Mouse (Mus musculus): ENCODE measurements around the gene Bcl2. TPM values are rescaled to one million over a fixed set of nuclear protein-coding genes. Genes with fewer than 3 reads are reported as not detected.
"Not testable (repeated sequence)": the region's sequence is repeated elsewhere in the genome, so short reads cannot be mapped to it uniquely, and the experiment has no call there.

The Bcl2 gene
- polyA plus RNA-seq, 1 experiment from 2014 or later: 10.4 TPM

DNA sequence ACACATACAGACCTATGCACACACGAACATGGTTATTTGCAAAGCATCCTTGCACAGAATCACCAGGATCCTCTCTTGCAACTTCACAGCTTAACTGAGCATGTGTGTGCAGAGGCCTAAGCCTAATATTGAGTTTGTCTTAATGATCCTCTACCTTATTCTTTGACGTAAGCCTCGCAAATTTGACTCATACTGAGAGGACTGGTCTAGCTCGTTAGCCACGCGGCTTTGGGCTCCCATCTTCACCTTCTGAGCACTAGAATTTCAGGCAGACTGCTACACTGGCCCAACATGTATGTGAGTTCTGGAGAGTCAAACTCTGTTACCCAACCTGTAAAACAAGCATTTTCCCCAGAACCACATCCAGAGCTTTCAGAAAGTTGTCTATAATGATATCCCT, 28.9 kb upstream of the Bcl2 start:
- no peaks in the 10 kb centered on the region for H3K4me1 ChIP-seq (ENCODE audit: control insufficient read depth, insufficient read depth, low read length)
- no peaks in the 10 kb centered on the region for H3K9me3 ChIP-seq (replicated peaks; ENCODE audit: control insufficient read depth, low read length)
- no peak overlapping the region for H3K4me2 ChIP-seq (ENCODE audit: low read depth, low read length)
- H3K27ac ChIP-seq (ENCODE audit: low read length): no peak overlapping the region
- H3K4me3 ChIP-seq (ENCODE audit: low read length): no peak overlapping the region
- no peak overlapping the region for H3K9ac ChIP-seq (ENCODE audit: low read length)
- peaks cover 19% of the 10 kb centered on the region for H3K36me3 ChIP-seq (ENCODE audit: control insufficient read depth, insufficient read depth)
- WGBS: 91% methylated on average over 6 of the region's 6 CpGs
- no peaks in the 10 kb centered on the region for H3K27me3 ChIP-seq (ENCODE audit: control insufficient read depth, insufficient read depth, low read length)
- no peak for ATAC-seq (replicated peaks; ENCODE audit: extremely low read depth, insufficient read depth, low FRiP score)

- Histone ChIP-seq H3K36me3 (ENCODE audit: control insufficient read depth, insufficient read depth) (peaks cover 20% of the 10 kb centered on the region; the same call in 1 of the 2 replicates), H3K4me2 (ENCODE audit: low read depth, low read length) (no peak overlapping the region), H3K27ac (ENCODE audit: low read length) (no peak overlapping the region), H3K27me3 (ENCODE audit: control insufficient read depth, insufficient read depth, low read length) (no peaks in the 10 kb centered on the region), H3K4me3 (ENCODE audit: low read length) (no peak overlapping the region), H3K9ac (ENCODE audit: low read length) (no peak overlapping the region), H3K4me1 (ENCODE audit: control insufficient read depth, insufficient read depth, low read length) (no peaks in the 10 kb centered on the region), H3K9me3 (replicated peaks; ENCODE audit: control insufficient read depth, low read length) (no peaks in the 10 kb centered on the region)
- no peak for ATAC-seq (replicated peaks; ENCODE audit: extremely low read depth, insufficient read depth, low FRiP score)
- 96% methylated on average over 4 of the region's 4 CpGs for WGBS
Observed at GRCm38 (mm10) chr1:106740735-106741134, 26.7 kb upstream of the Bcl2 start.

GRCm38 (mm10) chr1:106739810-106740209, 25.7 kb upstream of the Bcl2 start:
- Histone ChIP-seq H3K36me3 (ENCODE audit: control insufficient read depth, insufficient read depth) (peaks cover 20% of the 10 kb centered on the region; the same call in 1 of the 2 replicates), H3K4me3 (ENCODE audit: low read length) (no peak overlapping the region), H3K4me1 (ENCODE audit: control insufficient read depth, insufficient read depth, low read length) (no peaks in the 10 kb centered on the region), H3K27ac (ENCODE audit: low read length) (no peak overlapping the region), H3K27me3 (ENCODE audit: control insufficient read depth, insufficient read depth, low read length) (no peaks in the 10 kb centered on the region), H3K9ac (ENCODE audit: low read length) (no peak overlapping the region), H3K4me2 (ENCODE audit: low read depth, low read length) (no peak overlapping the region), H3K9me3 (replicated peaks; ENCODE audit: control insufficient read depth, low read length) (no peaks in the 10 kb centered on the region)
- 92% methylated on average over 5 of the region's 5 CpGs for WGBS
- ATAC-seq (replicated peaks; ENCODE audit: extremely low read depth, insufficient read depth, low FRiP score): no peak

DNA sequence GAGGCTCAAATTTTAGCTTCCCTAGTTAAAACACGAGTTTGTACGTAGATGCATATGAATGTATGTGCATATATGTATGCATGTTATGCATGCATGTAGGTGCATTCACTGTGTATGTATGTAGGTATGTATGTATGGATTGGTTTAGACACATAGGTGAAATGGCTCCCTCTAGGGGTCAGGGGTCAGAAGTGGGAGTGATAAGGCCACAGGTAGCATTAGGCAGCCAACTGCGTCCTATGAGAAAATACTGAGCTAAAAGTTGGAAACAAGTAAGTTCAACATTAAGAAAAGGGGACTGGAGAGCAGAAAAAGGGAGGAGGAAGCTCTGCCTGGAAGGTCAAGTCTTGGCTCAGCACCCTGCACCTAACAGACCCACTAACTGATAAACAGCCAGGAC, 24.0 kb upstream of the Bcl2 start:
- Histone ChIP-seq H3K27me3 (ENCODE audit: control insufficient read depth, insufficient read depth, low read length) (no peaks in the 10 kb centered on the region), H3K4me2 (ENCODE audit: low read depth, low read length) (no peak overlapping the region), H3K9ac (ENCODE audit: low read length) (no peak overlapping the region), H3K9me3 (replicated peaks; ENCODE audit: control insufficient read depth, low read length) (no peaks in the 10 kb centered on the region), H3K36me3 (ENCODE audit: control insufficient read depth, insufficient read depth) (peaks cover 25% of the 10 kb centered on the region; the same call in 1 of the 2 replicates), H3K27ac (ENCODE audit: low read length) (no peak overlapping the region), H3K4me3 (ENCODE audit: low read length) (no peak overlapping the region), H3K4me1 (ENCODE audit: control insufficient read depth, insufficient read depth, low read length) (no peaks in the 10 kb centered on the region)
- 89% methylated on average over 3 of the region's 3 CpGs for WGBS
- ATAC-seq (replicated peaks; ENCODE audit: extremely low read depth, insufficient read depth, low FRiP score): no peak

DNA sequence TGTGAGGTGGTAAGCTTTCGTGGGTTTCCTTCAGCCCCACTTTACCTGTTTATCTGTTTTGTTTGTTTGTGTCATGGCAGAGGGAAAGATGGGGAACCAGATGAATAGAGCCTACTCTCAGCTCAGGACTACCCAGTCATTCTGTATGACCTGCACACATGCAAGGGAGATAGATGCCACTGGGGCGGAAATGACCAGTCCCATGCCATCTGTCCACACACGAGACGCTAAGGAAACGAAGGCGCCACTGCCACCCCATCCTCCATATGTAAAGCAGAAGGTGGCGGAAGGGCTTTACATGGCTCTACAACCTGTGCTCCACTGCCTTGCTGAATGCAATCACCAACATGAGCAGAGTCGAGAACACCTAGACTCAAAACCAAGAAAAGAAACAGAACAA, 22.1 kb upstream of the Bcl2 start:
- ATAC-seq (replicated peaks; ENCODE audit: extremely low read depth, insufficient read depth, low FRiP score): no peak
- Histone ChIP-seq H3K27me3 (ENCODE audit: control insufficient read depth, insufficient read depth, low read length) (no peaks in the 10 kb centered on the region), H3K9me3 (replicated peaks; ENCODE audit: control insufficient read depth, low read length) (no peaks in the 10 kb centered on the region), H3K27ac (ENCODE audit: low read length) (no peak overlapping the region), H3K36me3 (ENCODE audit: control insufficient read depth, insufficient read depth) (peaks cover 20% of the 10 kb centered on the region; the same call in 1 of the 2 replicates), H3K4me1 (ENCODE audit: control insufficient read depth, insufficient read depth, low read length) (no peaks in the 10 kb centered on the region), H3K4me3 (ENCODE audit: low read length) (no peak overlapping the region), H3K4me2 (ENCODE audit: low read depth, low read length) (no peak overlapping the region), H3K9ac (ENCODE audit: low read length) (no peak overlapping the region)
- WGBS: 94% methylated on average over 8 of the region's 8 CpGs

- no peak overlapping the region for H3K27ac ChIP-seq (ENCODE audit: low read length)
- ATAC-seq (replicated peaks; ENCODE audit: extremely low read depth, insufficient read depth, low FRiP score): no peak
- no peaks in the 10 kb centered on the region for H3K9me3 ChIP-seq (replicated peaks; ENCODE audit: control insufficient read depth, low read length)
- peaks cover 19% of the 10 kb centered on the region; the same call in 1 of the 2 replicates for H3K36me3 ChIP-seq (ENCODE audit: control insufficient read depth, insufficient read depth)
- 59% methylated on average over 2 of the region's 2 CpGs for WGBS
- no peaks in the 10 kb centered on the region for H3K4me1 ChIP-seq (ENCODE audit: control insufficient read depth, insufficient read depth, low read length)
- H3K4me3 ChIP-seq (ENCODE audit: low read length): no peak overlapping the region
- no peak overlapping the region for H3K9ac ChIP-seq (ENCODE audit: low read length)
- no peaks in the 10 kb centered on the region for H3K27me3 ChIP-seq (ENCODE audit: control insufficient read depth, insufficient read depth, low read length)
- H3K4me2 ChIP-seq (ENCODE audit: low read depth, low read length): no peak overlapping the region
Observed at GRCm38 (mm10) chr1:106735586-106735985, 21.5 kb upstream of the Bcl2 start.

DNA sequence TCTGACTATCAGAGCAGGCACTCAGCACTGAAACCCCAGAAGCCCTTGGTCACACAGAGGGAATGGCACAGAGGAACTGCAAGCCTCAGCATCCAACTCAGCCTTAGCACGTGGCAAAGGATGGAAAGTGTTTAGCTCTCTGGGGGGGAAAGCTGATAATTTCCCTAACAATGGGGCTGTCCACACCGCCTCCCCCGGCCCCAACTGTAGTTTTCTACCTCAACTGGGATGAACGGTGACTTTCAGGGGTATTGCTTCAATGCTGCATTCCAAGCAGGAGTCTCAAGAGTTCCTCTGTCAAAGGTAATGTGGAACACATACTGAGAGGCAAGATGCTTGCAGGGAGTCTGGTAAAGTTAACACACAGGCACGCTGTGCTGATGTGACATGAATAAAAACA, 8.0 kb upstream of the Bcl2 start:
- Histone ChIP-seq H3K9me3 (replicated peaks; ENCODE audit: control insufficient read depth, low read length) (no peaks in the 10 kb centered on the region), H3K4me1 (ENCODE audit: control insufficient read depth, insufficient read depth, low read length) (no peaks in the 10 kb centered on the region), H3K9ac (ENCODE audit: low read length) (no peak overlapping the region), H3K4me3 (ENCODE audit: low read length) (no peak overlapping the region), H3K27me3 (ENCODE audit: control insufficient read depth, insufficient read depth, low read length) (no peaks in the 10 kb centered on the region), H3K27ac (ENCODE audit: low read length) (no peak overlapping the region), H3K36me3 (ENCODE audit: control insufficient read depth, insufficient read depth) (peaks cover 4% of the 10 kb centered on the region; the same call in 1 of the 2 replicates), H3K4me2 (ENCODE audit: low read depth, low read length) (no peak overlapping the region)
- ATAC-seq (replicated peaks; ENCODE audit: extremely low read depth, insufficient read depth, low FRiP score): no peak
- WGBS: 46% methylated on average over 5 of the region's 5 CpGs

- not testable (repeated sequence) for H3K4me3 ChIP-seq (ENCODE audit: low read length); H3K9me3 ChIP-seq (replicated peaks; ENCODE audit: control insufficient read depth, low read length); H3K4me1 ChIP-seq (ENCODE audit: control insufficient read depth, insufficient read depth, low read length); H3K27ac ChIP-seq (ENCODE audit: low read length); H3K9ac ChIP-seq (ENCODE audit: low read length); H3K4me2 ChIP-seq (ENCODE audit: low read depth, low read length); H3K27me3 ChIP-seq (ENCODE audit: control insufficient read depth, insufficient read depth, low read length); ATAC-seq (replicated peaks; ENCODE audit: extremely low read depth, insufficient read depth, low FRiP score); H3K36me3 ChIP-seq (ENCODE audit: control insufficient read depth, insufficient read depth)
- 62% methylated on average over 7 of the region's 7 CpGs for WGBS
Observed at GRCm38 (mm10) chr1:106717736-106718135, 3.7 kb upstream of the Bcl2 start.

DNA sequence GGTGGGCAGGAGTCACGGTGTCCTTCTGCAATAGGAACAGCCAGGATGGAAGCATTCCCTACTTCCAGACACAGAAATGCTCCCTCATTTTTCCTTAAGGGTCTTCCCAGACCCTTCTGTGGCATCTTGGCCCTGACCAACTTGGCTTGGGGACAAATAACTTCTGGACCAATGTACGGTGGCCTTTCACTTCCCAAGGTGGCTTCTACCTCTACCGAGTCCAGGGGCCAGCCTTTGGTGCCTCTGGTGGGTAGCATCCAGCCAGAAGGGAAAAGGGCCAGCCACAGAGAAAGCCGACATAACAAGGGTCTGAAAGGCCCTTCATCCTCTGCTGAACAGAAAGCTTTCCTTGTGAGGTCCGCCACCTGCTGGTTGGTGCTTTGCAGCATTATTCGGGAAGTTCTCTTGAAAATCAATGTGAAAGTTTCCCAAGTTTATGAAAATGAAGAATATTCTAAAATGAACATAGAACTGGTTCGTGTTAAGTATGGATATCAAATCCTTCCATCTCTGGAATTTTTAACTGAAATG, 3.1 kb upstream of the Bcl2 start:
- H3K4me2 ChIP-seq (ENCODE audit: low read depth, low read length): no peak overlapping the region
- no peak overlapping the region for H3K4me3 ChIP-seq (ENCODE audit: low read length)
- WGBS: 28% methylated on average over 7 of the region's 7 CpGs
- no peak for ATAC-seq (replicated peaks; ENCODE audit: extremely low read depth, insufficient read depth, low FRiP score)
- H3K36me3 ChIP-seq (ENCODE audit: control insufficient read depth, insufficient read depth): no peaks in the 10 kb centered on the region
- H3K27me3 ChIP-seq (ENCODE audit: control insufficient read depth, insufficient read depth, low read length): no peaks in the 10 kb centered on the region
- H3K9me3 ChIP-seq (replicated peaks; ENCODE audit: control insufficient read depth, low read length): no peaks in the 10 kb centered on the region
- H3K27ac ChIP-seq (ENCODE audit: low read length): no peak overlapping the region
- no peak overlapping the region for H3K9ac ChIP-seq (ENCODE audit: low read length)
- H3K4me1 ChIP-seq (ENCODE audit: control insufficient read depth, insufficient read depth, low read length): peaks cover 4% of the 10 kb centered on the region
